Mouse (Mus musculus): ENCODE results near the gene Mettl16.

The Mettl16 gene

GRCm38 (mm10) chr11:74770595-74771207 is at the start of gene Mettl16:
TSS of gene Mettl16 (plus strand) at chr11:74770830.
- DNase-seq (ENCODE audit: low spot score in 2 of 2), result peak; percentile 95

GRCm38 (mm10) chr11:74721141-74721540 is 49.5 kb upstream of the Mettl16 start:
- no peak for DNase-seq (ENCODE audit: low spot score in 2 of 2)

- DNase-seq (ENCODE audit: low spot score in 2 of 2), result no peak
Observed at GRCm38 (mm10) chr11:74721971-74722370, 48.7 kb upstream of the Mettl16 start.

DNA sequence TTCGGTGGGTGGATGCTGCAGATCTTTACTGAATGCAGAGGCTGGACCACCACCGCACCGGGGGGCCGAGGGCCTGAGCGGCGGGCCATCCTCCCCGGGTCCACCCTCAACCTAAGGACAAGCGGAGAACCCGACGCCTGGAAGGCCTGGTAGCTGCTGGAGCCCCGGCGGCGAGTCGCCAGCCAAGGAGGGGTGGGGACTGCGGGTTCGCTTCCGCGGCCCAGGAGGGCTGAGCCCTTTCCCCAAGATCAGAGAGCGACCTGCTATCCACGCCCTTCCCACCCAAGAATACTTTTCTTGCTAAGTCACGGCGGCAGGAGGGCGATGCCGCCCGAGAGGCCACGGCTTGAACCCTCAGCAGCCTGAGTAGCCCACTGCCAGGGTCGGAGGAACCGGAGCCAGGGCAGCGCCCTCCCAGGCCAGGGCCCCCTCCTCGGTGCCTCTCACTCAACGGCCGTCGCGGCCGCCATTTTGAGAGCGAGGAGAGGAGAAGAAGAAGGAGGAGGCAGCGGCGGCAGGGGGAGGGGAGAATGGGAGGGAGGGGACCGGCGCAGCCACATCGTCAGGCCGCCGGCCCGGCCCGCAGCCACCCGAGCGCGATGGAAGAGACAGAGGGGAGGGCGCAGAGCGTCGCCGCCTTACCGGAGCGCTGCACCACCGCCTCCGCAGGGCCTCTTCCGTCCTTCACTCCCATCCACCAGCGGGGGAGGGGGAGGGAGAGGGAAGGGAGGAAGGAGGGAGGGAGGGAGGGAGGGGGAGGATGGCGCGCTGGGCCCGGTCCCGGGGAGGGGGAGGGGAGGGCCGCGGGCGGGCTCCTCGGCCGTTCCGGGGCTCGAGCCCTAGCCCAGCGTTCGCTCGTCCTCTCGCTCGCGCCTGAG is 47.0 kb upstream of the Mettl16 start:
- DNase-seq (ENCODE audit: low spot score in 2 of 2), result peak; percentile 83 to 85

DNA sequence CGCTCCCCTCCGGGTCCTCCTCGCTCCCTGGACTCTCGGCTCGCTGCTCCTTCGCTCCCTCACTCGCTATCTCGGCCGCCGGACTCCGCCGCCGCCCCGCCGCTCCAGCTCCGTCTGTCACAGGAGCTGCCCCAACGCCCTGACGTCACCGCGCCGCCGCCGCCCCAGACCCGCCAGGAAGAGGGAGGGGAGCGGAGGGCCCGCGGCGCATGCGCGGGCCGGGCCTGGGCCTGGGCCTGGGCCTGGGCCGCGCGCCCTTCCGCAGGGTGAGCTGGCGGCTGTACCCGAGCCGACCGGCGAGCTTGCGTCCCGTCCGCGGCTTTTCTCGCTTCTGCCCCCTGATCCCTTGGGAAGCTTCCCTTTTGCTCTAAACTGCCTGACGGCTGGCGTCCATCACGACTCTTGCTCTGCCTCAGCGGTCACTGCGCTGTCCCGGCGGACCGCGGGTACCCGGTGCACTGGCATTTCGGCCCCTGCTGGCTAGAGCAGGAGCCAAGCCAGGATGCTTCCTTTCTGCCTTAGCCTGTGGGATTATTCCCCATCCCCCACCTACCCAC is 46.3 kb upstream of the Mettl16 start, which contains the start of gene Pafah1b1:
Gene Pafah1b1 (minus strand): TSS at position 436 of the 557 bp plus-strand sequence.
- peak; percentile 95 to 98 for DNase-seq (ENCODE audit: low spot score in 2 of 2)

DNA sequence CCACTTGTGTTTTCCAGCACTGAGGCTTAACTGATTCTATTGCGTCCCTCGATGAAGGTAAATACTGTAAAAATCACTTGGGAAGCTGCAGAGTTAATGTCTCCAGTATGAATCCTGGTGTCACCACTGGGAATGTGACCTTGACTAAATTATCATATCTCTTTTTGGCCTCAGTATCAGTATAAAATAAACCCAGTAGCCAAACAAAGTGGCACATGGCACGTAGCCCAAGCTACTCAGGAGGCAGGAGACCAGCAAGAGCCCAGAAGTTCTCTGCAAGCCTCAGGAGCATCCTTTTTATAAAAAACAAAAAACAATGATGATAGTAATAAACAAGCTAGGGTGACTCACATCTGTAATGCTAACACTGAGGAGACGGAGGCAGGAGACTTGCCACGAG is 45.4 kb upstream of the Mettl16 start:
- DNase-seq (ENCODE audit: low spot score in 2 of 2), result peak; percentile 45 to 56

GRCm38 (mm10) chr11:74734917-74735316 is 35.7 kb upstream of the Mettl16 start:
- DNase-seq (ENCODE audit: low spot score in 2 of 2), result no peak

GRCm38 (mm10) chr11:74737861-74738260 is 32.8 kb upstream of the Mettl16 start:
- DNase-seq (ENCODE audit: low spot score in 2 of 2), result no peak

- peak; percentile 29 to 32 for DNase-seq (ENCODE audit: low spot score in 2 of 2)
Observed at GRCm38 (mm10) chr11:74748022-74748421, 22.6 kb upstream of the Mettl16 start.

DNA sequence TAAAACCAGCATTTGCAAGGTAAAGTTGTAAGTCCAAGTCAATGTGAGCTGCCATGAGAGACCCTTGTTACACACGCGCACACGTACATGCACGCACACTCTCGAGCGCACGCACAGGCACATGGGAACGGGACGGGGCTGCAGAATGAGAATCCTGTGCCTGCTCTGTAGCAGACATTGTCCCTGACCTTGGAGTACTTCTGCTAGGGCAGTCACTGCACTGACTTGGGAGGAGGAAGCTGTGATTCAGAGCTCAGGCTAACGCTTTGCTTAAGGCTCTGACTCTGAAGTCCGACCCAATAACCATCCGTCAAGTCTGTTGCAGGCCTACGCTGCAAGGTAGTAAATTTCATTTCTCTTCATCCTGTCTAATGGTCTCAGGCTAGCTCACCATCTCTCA is 21.4 kb upstream of the Mettl16 start:
- no peak for DNase-seq (ENCODE audit: low spot score in 2 of 2)

DNA sequence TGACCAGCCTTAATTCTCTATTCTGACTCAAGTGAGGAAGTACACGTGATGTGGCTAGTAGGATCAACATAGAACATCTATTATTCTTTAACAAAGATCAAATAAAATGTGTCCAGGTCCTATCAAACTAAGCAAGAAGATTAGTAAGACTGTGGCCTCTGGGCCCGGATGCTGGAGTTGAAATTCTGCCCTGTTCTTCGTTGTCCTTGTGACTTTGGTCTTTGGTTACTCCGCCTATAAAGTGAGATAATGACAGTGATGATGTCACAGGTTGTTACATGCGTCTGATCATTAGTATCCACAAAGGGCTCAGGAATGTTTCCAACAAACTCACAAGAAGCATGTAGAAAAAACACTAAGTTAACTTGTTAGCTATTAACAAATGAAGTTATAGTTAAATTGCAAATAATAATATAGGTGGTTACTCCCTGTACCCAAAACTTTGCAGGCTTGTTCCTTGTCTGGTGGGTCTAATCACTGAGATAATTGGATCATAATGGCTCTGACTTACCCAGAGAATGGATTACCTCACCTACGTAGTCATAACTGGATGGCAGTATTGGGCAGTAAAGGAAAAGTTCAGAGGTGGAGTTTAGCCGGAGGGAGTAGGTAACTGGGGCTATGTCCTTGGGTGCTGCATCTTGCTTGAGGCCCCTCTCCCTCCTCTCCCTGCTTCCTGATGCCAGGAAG is 19.8 kb upstream of the Mettl16 start:
- DNase-seq (ENCODE audit: low spot score in 2 of 2), result no peak

DNA sequence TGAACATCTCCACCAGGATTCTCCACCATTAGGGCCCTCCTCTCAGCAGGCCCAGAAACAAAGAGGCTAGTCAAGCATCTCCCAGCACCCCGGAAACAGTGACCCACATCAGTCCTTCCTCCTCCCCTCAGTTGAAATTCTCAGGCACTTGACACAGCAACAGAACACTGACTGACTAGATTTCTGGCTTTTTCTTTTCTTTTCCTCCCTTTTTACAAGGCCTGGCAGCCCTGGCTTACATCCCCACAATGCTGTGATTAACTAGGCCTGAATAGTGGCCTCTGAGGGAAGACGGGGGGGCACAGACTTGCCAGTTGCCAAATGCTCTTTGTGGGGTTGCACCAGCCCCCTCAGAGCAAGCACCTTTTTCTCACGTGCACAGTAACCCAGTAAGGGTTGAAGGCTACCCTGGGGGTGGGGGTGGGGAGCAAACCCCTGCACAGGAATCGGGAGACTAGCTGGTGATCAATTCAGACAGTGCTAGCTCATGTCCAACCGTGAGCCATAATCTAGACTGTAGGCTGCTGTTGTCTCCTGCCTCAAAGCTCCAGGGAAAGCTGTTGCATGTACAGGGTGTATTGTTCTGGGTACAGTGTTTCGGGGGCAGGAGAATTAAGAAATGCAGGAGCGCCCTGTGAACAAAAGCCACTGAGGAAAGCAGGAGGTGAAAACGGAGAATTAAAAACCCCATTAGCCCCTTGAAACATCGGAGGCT is 19.1 kb upstream of the Mettl16 start:
- DNase-seq (ENCODE audit: low spot score in 2 of 2), result no peak

DNA sequence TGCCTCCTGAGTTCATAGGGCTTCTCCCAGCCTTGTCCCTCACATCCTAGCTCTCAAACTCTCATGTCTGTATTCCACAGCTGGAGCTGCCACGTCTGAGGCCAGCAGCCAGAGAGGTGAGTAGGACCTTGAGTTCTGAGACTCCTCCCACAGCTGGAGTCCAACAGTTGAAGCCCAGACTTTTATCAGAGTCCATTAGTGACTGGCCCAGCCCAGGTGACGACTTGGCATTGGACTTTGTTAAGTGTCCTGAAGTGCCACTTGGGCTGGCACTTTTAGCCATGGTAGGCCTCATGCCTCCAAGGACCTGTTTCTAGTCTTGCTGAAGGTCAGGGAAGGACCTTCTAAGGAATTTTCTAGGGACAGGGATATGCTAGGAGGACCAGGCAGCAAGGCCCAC is 14.0 kb upstream of the Mettl16 start:
- DNase-seq (ENCODE audit: low spot score in 2 of 2), result peak; percentile 63 to 64

- DNase-seq (ENCODE audit: low spot score in 2 of 2), result no peak
Observed at GRCm38 (mm10) chr11:74761011-74761705, 9.5 kb upstream of the Mettl16 start.

- DNase-seq (ENCODE audit: low spot score in 2 of 2), result no peak
Observed at GRCm38 (mm10) chr11:74763960-74764625, 6.5 kb upstream of the Mettl16 start.

- peak; percentile 27 to 35 for DNase-seq (ENCODE audit: low spot score in 2 of 2)
Observed at GRCm38 (mm10) chr11:74767469-74767868, 3.2 kb upstream of the Mettl16 start.

DNA sequence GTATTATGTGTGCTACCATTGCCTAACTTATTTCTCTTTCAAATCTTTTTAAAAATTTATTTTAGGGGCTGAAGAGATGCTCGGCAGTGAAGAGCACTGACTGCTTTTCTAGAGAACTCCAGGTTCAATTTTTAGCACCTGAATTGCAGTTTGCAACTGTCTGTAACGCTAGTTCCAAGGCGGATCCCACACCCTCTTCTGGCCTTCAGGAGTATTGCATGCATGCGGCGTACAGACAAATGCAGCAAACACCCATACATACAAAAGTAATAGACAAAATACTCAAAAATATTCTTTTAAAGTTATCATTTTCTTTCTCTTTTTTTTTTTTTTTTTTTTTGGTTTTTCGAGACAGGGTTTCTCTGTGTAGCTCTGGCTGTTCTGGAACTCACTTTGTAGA is 2.6 kb upstream of the Mettl16 start:
- DNase-seq (ENCODE audit: low spot score in 2 of 2), result no peak

GRCm38 (mm10) chr11:74770037-74770436 is 593 bp upstream of the Mettl16 start:
- DNase-seq (ENCODE audit: low spot score in 2 of 2), result no peak

GRCm38 (mm10) chr11:74771234-74771633 is 604 bp downstream of the Mettl16 start:
- DNase-seq (ENCODE audit: low spot score in 2 of 2), result no peak

GRCm38 (mm10) chr11:74771650-74772049 is 1.0 kb downstream of the Mettl16 start:
- no peak for DNase-seq (ENCODE audit: low spot score in 2 of 2)
